Comparison of ENCODE assay signal across 6 mouse cellular contexts in the genomic region with DNA sequence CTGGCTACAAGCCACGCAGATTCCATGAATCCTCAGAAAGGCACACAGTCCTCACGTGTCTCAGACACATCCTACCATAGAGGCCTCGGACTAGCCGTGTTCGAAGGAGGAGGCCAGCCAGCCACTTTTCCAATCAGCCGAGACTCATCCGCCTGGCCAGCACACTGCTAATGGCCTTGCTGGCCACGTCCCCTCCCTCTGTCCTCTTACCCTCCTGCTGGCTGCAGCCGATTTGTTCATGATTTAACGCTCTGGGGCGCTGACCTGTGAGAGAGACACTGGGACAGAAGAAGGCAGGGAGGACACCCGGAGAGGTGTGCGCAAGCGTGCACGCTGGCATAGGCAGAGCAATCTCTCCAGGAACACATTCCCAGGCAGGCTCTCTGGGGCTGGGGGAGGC.
"Had no signal": no experiment of that assay in that cellular context is flagged by ENCODE, and none has a peak within 500 bp of the region (broad histone marks: within the 10 kb centered on the region; RNA-seq: fewer than 3 reads in every experiment).

No protein-coding gene starts in this region.

- DNase-seq: left cerebral cortex, postnatal 4 days; lung, adult 18-20 months; lung, postnatal 4 days; midbrain, embryonic 14.5 days; right cerebral cortex, postnatal 25 days; thymus, postnatal 4 days had no signal
